Mouse (Mus musculus) mouse embryonic stem cell (cell line): Measurements from ENCODE around the gene Dpf2.

Experiments
- in situ Hi-C, 2 experiments: fragments of 300-500 bp; cut with MboI; formaldehyde crosslinking; loops; 1 replicate in 1 of 2; 3 replicates in 1 of 2; pipeline ENCODE4 v1.14.3; 2019 to 2020; ENCODE audit warnings: low sequenced_read_pairs in 2 of 2, low pct_unique_long_range_greater_than_20kb in 1 of 2, mixed read lengths in 1 of 2; ENCODE audit not compliant: unreplicated experiment in 1 of 2

The Dpf2 gene

GRCm38 (mm10) chr19:5848826-5849672 is 63.8 kb downstream of the Dpf2 start:
- in situ Hi-C loops, result no loop called here

- in situ Hi-C loops, result no loop called here
Measured at GRCm38 (mm10) chr19:5848032-5848825, 64.6 kb downstream of the Dpf2 start.

- in situ Hi-C loops, result no loop called here
Measured at GRCm38 (mm10) chr19:5847306-5847796, 65.5 kb downstream of the Dpf2 start.

- in situ Hi-C loops, result no loop called here
Measured at GRCm38 (mm10) chr19:5846557-5847305, 66.1 kb downstream of the Dpf2 start.
